Mouse (Mus musculus): Measurements from ENCODE around the gene Gpr61. TPM values are rescaled to one million over a fixed set of nuclear protein-coding genes. Genes with fewer than 3 reads are reported as not detected.

The Gpr61 gene
- polyA plus RNA-seq, 1 experiment from 2014 or later, result not detected

- H3K9ac ChIP-seq (ENCODE audit: low read depth, low read length), result no peak overlapping the region
- H3K27ac ChIP-seq, result no peak overlapping the region
- DNase-seq (ENCODE audit: low spot score), result no peak
- TF ChIP-seq CTCF (IDR thresholded peaks at IDR 0.05; ENCODE audit: low read depth), result no peak
- H3K4me3 ChIP-seq (replicated peaks; ENCODE audit: low read depth, low read length), result no peak overlapping the region
- no peak overlapping the region for H3K4me2 ChIP-seq (ENCODE audit: low read length)
- no peaks in the 10 kb centered on the region for H3K36me3 ChIP-seq (ENCODE audit: insufficient read depth, low read length)
- no peaks in the 10 kb centered on the region for H3K9me3 ChIP-seq (replicated peaks; ENCODE audit: low read length)
- ATAC-seq (replicated peaks; ENCODE audit: low FRiP score, low read depth), result no peak
- 58% methylated on average over 1 of the region's 1 CpGs for WGBS
- peaks cover 13% of the 10 kb centered on the region for H3K4me1 ChIP-seq (replicated peaks; ENCODE audit: insufficient read depth, low read length)
- H3K27me3 ChIP-seq (ENCODE audit: insufficient read depth, low read length), result no peaks in the 10 kb centered on the region
Measured at GRCm38 (mm10) chr3:108132484-108132883, 22.2 kb downstream of the Gpr61 start.

GRCm38 (mm10) chr3:108131821-108132220 is 22.9 kb downstream of the Gpr61 start:
- ATAC-seq (replicated peaks; ENCODE audit: low FRiP score, low read depth), result no peak
- no peak overlapping the region for H3K9ac ChIP-seq (ENCODE audit: low read depth, low read length)
- 81% methylated on average over 1 of the region's 1 CpGs for WGBS
- H3K27ac ChIP-seq, result no peak overlapping the region
- no peaks in the 10 kb centered on the region for H3K9me3 ChIP-seq (replicated peaks; ENCODE audit: low read length)
- DNase-seq (ENCODE audit: low spot score), result no peak
- H3K27me3 ChIP-seq (ENCODE audit: insufficient read depth, low read length), result no peaks in the 10 kb centered on the region
- H3K4me1 ChIP-seq (replicated peaks; ENCODE audit: insufficient read depth, low read length), result peaks cover 13% of the 10 kb centered on the region
- no peak overlapping the region for H3K4me3 ChIP-seq (replicated peaks; ENCODE audit: low read depth, low read length)
- no peak for TF ChIP-seq CTCF (IDR thresholded peaks at IDR 0.05; ENCODE audit: low read depth)
- no peaks in the 10 kb centered on the region for H3K36me3 ChIP-seq (ENCODE audit: insufficient read depth, low read length)
- no peak overlapping the region for H3K4me2 ChIP-seq (ENCODE audit: low read length)

DNA sequence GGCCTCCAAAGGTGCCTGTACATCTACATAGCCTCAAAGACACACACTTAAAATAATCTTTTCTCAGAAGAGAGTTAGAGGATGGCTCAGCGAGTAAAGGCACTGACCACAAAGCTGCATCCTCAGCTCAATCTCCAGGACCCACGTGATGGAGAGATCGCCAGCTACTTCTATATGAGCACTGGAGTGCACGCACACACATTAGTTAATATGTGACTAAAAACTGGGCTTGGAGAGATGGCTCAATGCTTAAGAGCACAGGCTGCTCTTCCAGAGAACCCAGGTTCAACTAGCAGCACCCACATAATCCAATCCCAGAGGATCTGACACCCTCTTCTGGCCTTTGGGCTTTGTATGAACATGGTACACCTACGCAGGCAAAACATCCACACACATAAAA is 23.5 kb downstream of the Gpr61 start:
- H3K4me2 ChIP-seq (ENCODE audit: low read length), result no peak overlapping the region
- H3K9me3 ChIP-seq (replicated peaks; ENCODE audit: low read length), result no peaks in the 10 kb centered on the region
- no peaks in the 10 kb centered on the region for H3K27me3 ChIP-seq (ENCODE audit: insufficient read depth, low read length)
- ATAC-seq (replicated peaks; ENCODE audit: low FRiP score, low read depth), result peak; percentile 76
- DNase-seq (ENCODE audit: low spot score), result peak; percentile 38
- WGBS, result 69% methylated on average over 5 of the region's 5 CpGs
- H3K4me1 ChIP-seq (replicated peaks; ENCODE audit: insufficient read depth, low read length), result peaks cover 13% of the 10 kb centered on the region
- no peaks in the 10 kb centered on the region for H3K36me3 ChIP-seq (ENCODE audit: insufficient read depth, low read length)
- H3K4me3 ChIP-seq (replicated peaks; ENCODE audit: low read depth, low read length), result no peak overlapping the region
- no peak overlapping the region for H3K9ac ChIP-seq (ENCODE audit: low read depth, low read length)
- no peak for TF ChIP-seq CTCF (IDR thresholded peaks at IDR 0.05; ENCODE audit: low read depth)
- no peak overlapping the region for H3K27ac ChIP-seq

DNA sequence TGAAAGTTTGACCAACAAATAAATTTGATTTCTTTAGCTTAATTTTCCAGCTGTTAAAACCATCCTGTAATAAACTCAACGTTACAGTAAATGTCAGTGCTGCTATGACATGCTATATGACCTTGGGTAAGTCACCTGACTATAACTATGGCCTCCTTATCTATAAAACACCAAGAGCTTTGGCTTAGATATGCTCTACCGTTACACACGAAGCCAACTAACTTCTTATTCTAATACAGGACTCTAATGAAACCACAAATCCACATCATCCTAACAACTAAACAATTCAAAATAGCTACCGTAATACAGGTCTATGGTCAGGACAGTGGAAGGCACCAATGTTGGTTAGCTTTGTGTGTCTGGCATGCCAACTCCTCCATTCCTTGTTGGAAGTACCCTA is 24.9 kb downstream of the Gpr61 start:
- Histone ChIP-seq H3K27me3 (ENCODE audit: insufficient read depth, low read length) (no peaks in the 10 kb centered on the region), H3K36me3 (ENCODE audit: insufficient read depth, low read length) (no peaks in the 10 kb centered on the region), H3K27ac (no peak overlapping the region), H3K9me3 (replicated peaks; ENCODE audit: low read length) (no peaks in the 10 kb centered on the region), H3K9ac (ENCODE audit: low read depth, low read length) (no peak overlapping the region), H3K4me1 (replicated peaks; ENCODE audit: insufficient read depth, low read length) (peaks cover 13% of the 10 kb centered on the region), H3K4me3 (replicated peaks; ENCODE audit: low read depth, low read length) (no peak overlapping the region), H3K4me2 (ENCODE audit: low read length) (no peak overlapping the region)
- TF ChIP-seq CTCF (IDR thresholded peaks at IDR 0.05; ENCODE audit: low read depth), result no peak
- ATAC-seq (replicated peaks; ENCODE audit: low FRiP score, low read depth), result no peak
- DNase-seq (ENCODE audit: low spot score), result no peak
- 88% methylated on average over 4 of the region's 4 CpGs for WGBS

DNA sequence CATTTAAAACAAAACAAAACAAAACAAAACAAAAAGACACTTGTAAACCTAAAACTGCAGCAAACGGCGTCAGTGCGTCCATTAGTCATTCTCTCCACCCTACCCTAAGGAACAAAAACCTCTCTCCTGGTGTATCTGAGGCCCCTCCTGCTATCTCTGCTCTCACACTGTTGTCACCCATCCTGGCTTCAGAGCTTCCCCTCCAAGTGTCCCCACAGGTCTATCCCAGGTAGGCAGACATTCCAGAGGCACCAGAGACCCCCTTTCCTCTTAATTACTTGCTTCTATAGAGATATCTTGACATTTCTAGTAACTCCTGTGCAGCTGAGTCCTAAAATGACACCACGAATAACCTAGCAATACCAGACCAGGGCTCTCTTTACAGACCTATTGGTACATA is 25.3 kb downstream of the Gpr61 start:
- no peak for TF ChIP-seq CTCF (IDR thresholded peaks at IDR 0.05; ENCODE audit: low read depth)
- Histone ChIP-seq H3K27me3 (ENCODE audit: insufficient read depth, low read length) (no peaks in the 10 kb centered on the region), H3K27ac (no peak overlapping the region), H3K9me3 (replicated peaks; ENCODE audit: low read length) (no peaks in the 10 kb centered on the region), H3K36me3 (ENCODE audit: insufficient read depth, low read length) (no peaks in the 10 kb centered on the region), H3K4me3 (replicated peaks; ENCODE audit: low read depth, low read length) (no peak overlapping the region), H3K4me1 (replicated peaks; ENCODE audit: insufficient read depth, low read length) (peaks cover 13% of the 10 kb centered on the region), H3K4me2 (ENCODE audit: low read length) (no peak overlapping the region), H3K9ac (ENCODE audit: low read depth, low read length) (no peak overlapping the region)
- WGBS, result 71% methylated on average over 4 of the region's 4 CpGs
- ATAC-seq (replicated peaks; ENCODE audit: low FRiP score, low read depth) (no peak), DNase-seq (ENCODE audit: low spot score) (no peak)

- H3K27me3 ChIP-seq (ENCODE audit: insufficient read depth, low read length), result no peaks in the 10 kb centered on the region
- TF ChIP-seq CTCF (IDR thresholded peaks at IDR 0.05; ENCODE audit: low read depth), result no peak
- H3K9me3 ChIP-seq (replicated peaks; ENCODE audit: low read length), result no peaks in the 10 kb centered on the region
- 41% methylated on average over 5 of the region's 5 CpGs for WGBS
- H3K4me3 ChIP-seq (replicated peaks; ENCODE audit: low read depth, low read length), result no peak overlapping the region
- DNase-seq (ENCODE audit: low spot score) (no peak), ATAC-seq (replicated peaks; ENCODE audit: low FRiP score, low read depth) (no peak)
- peaks cover under 1% of the 10 kb centered on the region; the same call in 1 of the 2 replicates for H3K36me3 ChIP-seq (ENCODE audit: insufficient read depth, low read length)
- H3K27ac ChIP-seq, result no peak overlapping the region
- no peak overlapping the region for H3K9ac ChIP-seq (ENCODE audit: low read depth, low read length)
- H3K4me1 ChIP-seq (replicated peaks; ENCODE audit: insufficient read depth, low read length), result peaks cover 13% of the 10 kb centered on the region
- no peak overlapping the region for H3K4me2 ChIP-seq (ENCODE audit: low read length)
Measured at GRCm38 (mm10) chr3:108128520-108128919, 26.2 kb downstream of the Gpr61 start.

DNA sequence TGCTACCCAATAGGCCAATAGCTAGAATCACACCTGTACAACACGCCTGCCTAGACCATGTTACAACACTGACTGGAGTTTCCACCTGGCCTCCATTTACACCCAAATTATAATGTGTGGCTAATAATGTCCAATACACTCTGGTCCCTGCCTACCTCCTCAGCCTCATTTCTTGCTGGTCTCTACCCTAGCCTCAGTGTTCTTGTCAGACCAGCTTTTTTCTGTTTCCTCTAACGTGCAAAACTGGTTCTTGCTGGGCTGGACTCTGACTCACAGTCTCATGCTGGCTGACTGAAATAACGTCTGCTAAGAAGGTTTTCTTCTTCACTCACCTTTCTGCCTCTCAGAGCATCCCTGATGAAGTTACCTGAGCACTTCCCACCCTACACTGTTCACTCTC is 28.4 kb downstream of the Gpr61 start:
- Histone ChIP-seq H3K27ac (no peak overlapping the region), H3K4me3 (replicated peaks; ENCODE audit: low read depth, low read length) (no peak overlapping the region), H3K9me3 (replicated peaks; ENCODE audit: low read length) (no peaks in the 10 kb centered on the region), H3K4me2 (ENCODE audit: low read length) (no peak overlapping the region), H3K36me3 (ENCODE audit: insufficient read depth, low read length) (peaks cover 12% of the 10 kb centered on the region), H3K9ac (ENCODE audit: low read depth, low read length) (no peak overlapping the region), H3K4me1 (replicated peaks; ENCODE audit: insufficient read depth, low read length) (peaks cover 8% of the 10 kb centered on the region; the same call in 1 of the 2 replicates), H3K27me3 (ENCODE audit: insufficient read depth, low read length) (no peaks in the 10 kb centered on the region)
- WGBS, result 90% methylated on average over 3 of the region's 3 CpGs
- DNase-seq (ENCODE audit: low spot score) (no peak), ATAC-seq (replicated peaks; ENCODE audit: low FRiP score, low read depth) (no peak)
- TF ChIP-seq CTCF (IDR thresholded peaks at IDR 0.05; ENCODE audit: low read depth), result no peak
